Mouse (Mus musculus): ENCODE results near the gene Zfp503. TPM values are rescaled to one million over a fixed set of nuclear protein-coding genes. Genes with fewer than 3 reads are reported as not detected.

Zfp503 gene
- polyA plus RNA-seq, 1 experiment from 2014 or later = 19.4 TPM

GRCm38 (mm10) chr14:22014315-22014714 lies 24.9 kb upstream of the Zfp503 start:
- Histone ChIP-seq H3K9me3 (no peaks in the 10 kb centered on the region), H3K4me2 (replicated peaks) (no peak overlapping the region), H3K4me3 (no peak overlapping the region), H3K4me1 (peaks cover 1% of the 10 kb centered on the region), H3K27me3 (peaks cover 42% of the 10 kb centered on the region), H3K36me3 (no peaks in the 10 kb centered on the region), H3K27ac (replicated peaks) (no peak overlapping the region), H3K9ac (replicated peaks) (no peak overlapping the region)
- ATAC-seq (ENCODE audit: low FRiP score, low read depth) = no peak
- WGBS = 89% methylated on average over 5 of the region's 5 CpGs

GRCm38 (mm10) chr14:22007006-22007405 lies 17.6 kb upstream of the Zfp503 start:
- no peak overlapping the region for H3K4me3 ChIP-seq
- peaks cover 11% of the 10 kb centered on the region for H3K27me3 ChIP-seq
- H3K4me1 ChIP-seq = peaks cover 7% of the 10 kb centered on the region; the same call in 1 of the 2 replicates
- H3K27ac ChIP-seq (replicated peaks) = no peak overlapping the region
- no peaks in the 10 kb centered on the region for H3K9me3 ChIP-seq
- WGBS = 90% methylated on average over 6 of the region's 6 CpGs
- no peak for ATAC-seq (ENCODE audit: low FRiP score, low read depth)
- H3K36me3 ChIP-seq = no peaks in the 10 kb centered on the region
- no peak overlapping the region for H3K4me2 ChIP-seq (replicated peaks)
- no peak overlapping the region for H3K9ac ChIP-seq (replicated peaks)

GRCm38 (mm10) chr14:22004943-22005342 lies 15.5 kb upstream of the Zfp503 start:
- H3K36me3 ChIP-seq = no peaks in the 10 kb centered on the region
- H3K9me3 ChIP-seq = no peaks in the 10 kb centered on the region
- H3K27ac ChIP-seq (replicated peaks) = no peak overlapping the region
- ATAC-seq (ENCODE audit: low FRiP score, low read depth) = no peak
- no peak overlapping the region for H3K4me3 ChIP-seq
- WGBS = 39% methylated on average over 4 of the region's 4 CpGs
- H3K27me3 ChIP-seq = peaks cover 11% of the 10 kb centered on the region
- H3K4me1 ChIP-seq = peaks cover 7% of the 10 kb centered on the region; the same call in 1 of the 2 replicates
- no peak overlapping the region for H3K9ac ChIP-seq (replicated peaks)
- H3K4me2 ChIP-seq (replicated peaks) = no peak overlapping the region

GRCm38 (mm10) chr14:22003631-22004030 lies 14.2 kb upstream of the Zfp503 start:
- ATAC-seq (ENCODE audit: low FRiP score, low read depth) = no peak
- no peaks in the 10 kb centered on the region for H3K9me3 ChIP-seq
- H3K27me3 ChIP-seq = peaks cover 11% of the 10 kb centered on the region
- no peak overlapping the region for H3K9ac ChIP-seq (replicated peaks)
- no peak overlapping the region for H3K4me3 ChIP-seq
- peaks cover 7% of the 10 kb centered on the region; the same call in 1 of the 2 replicates for H3K4me1 ChIP-seq
- H3K36me3 ChIP-seq = no peaks in the 10 kb centered on the region
- no peak overlapping the region for H3K4me2 ChIP-seq (replicated peaks)
- 91% methylated on average over 4 of the region's 4 CpGs for WGBS
- H3K27ac ChIP-seq (replicated peaks) = no peak overlapping the region

GRCm38 (mm10) chr14:22003231-22003630 lies 13.8 kb upstream of the Zfp503 start:
- WGBS = 58% methylated on average over 1 of the region's 1 CpGs
- Histone ChIP-seq H3K4me1 (peaks cover 7% of the 10 kb centered on the region; the same call in 1 of the 2 replicates), H3K4me3 (no peak overlapping the region), H3K9me3 (no peaks in the 10 kb centered on the region), H3K9ac (replicated peaks) (no peak overlapping the region), H3K27ac (replicated peaks) (no peak overlapping the region), H3K27me3 (peaks cover 11% of the 10 kb centered on the region), H3K36me3 (no peaks in the 10 kb centered on the region), H3K4me2 (replicated peaks) (no peak overlapping the region)
- no peak for ATAC-seq (ENCODE audit: low FRiP score, low read depth)

- Histone ChIP-seq H3K4me2 (replicated peaks) (no peak overlapping the region), H3K36me3 (no peaks in the 10 kb centered on the region), H3K4me3 (no peak overlapping the region), H3K9ac (replicated peaks) (no peak overlapping the region), H3K9me3 (no peaks in the 10 kb centered on the region), H3K27ac (replicated peaks) (no peak overlapping the region), H3K27me3 (peaks cover 13% of the 10 kb centered on the region), H3K4me1 (peaks cover 11% of the 10 kb centered on the region)
- WGBS = 92% methylated on average over 4 of the region's 4 CpGs
- ATAC-seq (ENCODE audit: low FRiP score, low read depth) = no peak
Observed at GRCm38 (mm10) chr14:21999588-21999987, 10.2 kb upstream of the Zfp503 start.

- Histone ChIP-seq H3K27ac (replicated peaks) (peak overlapping the region; percentile 77), H3K36me3 (no peaks in the 10 kb centered on the region), H3K4me1 (peaks cover 44% of the 10 kb centered on the region), H3K9me3 (no peaks in the 10 kb centered on the region), H3K4me3 (peak overlapping the region; percentile 65), H3K9ac (replicated peaks) (peak overlapping the region; percentile 68), H3K27me3 (peaks cover 38% of the 10 kb centered on the region), H3K4me2 (replicated peaks) (peak overlapping the region; percentile 86)
- peak; percentile 80 for ATAC-seq (ENCODE audit: low FRiP score, low read depth)
- under 1% methylated on average over 35 of the region's 36 CpGs for WGBS
Observed at GRCm38 (mm10) chr14:21995031-21995754, 5.8 kb upstream of the Zfp503 start.

GRCm38 (mm10) chr14:21994061-21994990 lies 4.9 kb upstream of the Zfp503 start:
- Histone ChIP-seq H3K9me3 (no peaks in the 10 kb centered on the region), H3K4me2 (replicated peaks) (peak overlapping the region; percentile 86), H3K27ac (replicated peaks) (peak overlapping the region; percentile 39), H3K4me1 (peaks cover 53% of the 10 kb centered on the region), H3K9ac (replicated peaks) (peak overlapping the region; percentile 68), H3K4me3 (peak overlapping the region; percentile 65), H3K36me3 (no peaks in the 10 kb centered on the region), H3K27me3 (peaks cover 44% of the 10 kb centered on the region)
- ATAC-seq (ENCODE audit: low FRiP score, low read depth) = no peak
- 1% methylated on average over 44 of the region's 44 CpGs for WGBS

GRCm38 (mm10) chr14:21993251-21994060 lies 4.1 kb upstream of the Zfp503 start:
- no peak for ATAC-seq (ENCODE audit: low FRiP score, low read depth)
- 0 out of 2 replicates have a peak overlapping the region, but pooled peaks have one; percentile 30 for H3K27ac ChIP-seq (replicated peaks)
- peak overlapping the region; percentile 65 for H3K4me3 ChIP-seq
- H3K9ac ChIP-seq (replicated peaks) = peak overlapping the region; percentile 68; the same call in 1 of the 2 replicates
- no peaks in the 10 kb centered on the region for H3K36me3 ChIP-seq
- H3K9me3 ChIP-seq = no peaks in the 10 kb centered on the region
- peaks cover 61% of the 10 kb centered on the region for H3K4me1 ChIP-seq
- peak overlapping the region; percentile 86 for H3K4me2 ChIP-seq (replicated peaks)
- WGBS = 10% methylated on average over 14 of the region's 14 CpGs
- peaks cover 45% of the 10 kb centered on the region for H3K27me3 ChIP-seq

GRCm38 (mm10) chr14:21992321-21992885 lies 3.0 kb upstream of the Zfp503 start:
- H3K36me3 ChIP-seq = no peaks in the 10 kb centered on the region
- ATAC-seq (ENCODE audit: low FRiP score, low read depth) = no peak
- H3K27ac ChIP-seq (replicated peaks) = no peak overlapping the region; the same call in 1 of the 2 replicates
- peak overlapping the region; percentile 90; the same call in 1 of the 2 replicates for H3K4me3 ChIP-seq
- 31% methylated on average over 4 of the region's 4 CpGs for WGBS
- no peaks in the 10 kb centered on the region for H3K9me3 ChIP-seq
- H3K4me2 ChIP-seq (replicated peaks) = peak overlapping the region; percentile 89
- peaks cover 42% of the 10 kb centered on the region for H3K27me3 ChIP-seq
- H3K9ac ChIP-seq (replicated peaks) = peak overlapping the region; percentile 44; the same call in 1 of the 2 replicates
- peaks cover 62% of the 10 kb centered on the region for H3K4me1 ChIP-seq

- Histone ChIP-seq H3K9ac (replicated peaks) (peak overlapping the region; percentile 44; the same call in 1 of the 2 replicates), H3K4me2 (replicated peaks) (peak overlapping the region; percentile 89), H3K27me3 (peaks cover 40% of the 10 kb centered on the region), H3K9me3 (no peaks in the 10 kb centered on the region), H3K4me1 (peaks cover 64% of the 10 kb centered on the region), H3K27ac (replicated peaks) (peak overlapping the region; percentile 98; the same call in 1 of the 2 replicates), H3K4me3 (peak overlapping the region; percentile 90; the same call in 1 of the 2 replicates), H3K36me3 (no peaks in the 10 kb centered on the region)
- no peak for ATAC-seq (ENCODE audit: low FRiP score, low read depth)
- 5% methylated on average over 5 of the region's 5 CpGs for WGBS
Observed at GRCm38 (mm10) chr14:21991856-21992255, 2.5 kb upstream of the Zfp503 start.

Data from midbrain, embryonic 12.5 days (tissue).